Mouse (Mus musculus): Measurements from ENCODE around the gene Slc6a4. TPM values are rescaled to one million over a fixed set of nuclear protein-coding genes. Genes with fewer than 3 reads are reported as not detected.

The Slc6a4 gene
- total RNA-seq, 2 experiments from 2014 or later: not detected

Small RNA genes within 50 kb of the gene (microRNA-seq; reads per million reads assigned to microRNA genes)
- 1,226 to 1,240 reads per million in 2 experiments for gene Mir423

Other genes with a start within 250 kb of the Slc6a4 start
- gene Gosr1, start 235.0 kb upstream of the Slc6a4 start, total RNA-seq (2021): 10 to 100 TPM; 54.9 to 58.2 TPM
- 10 to 100 TPM; 61.3 to 63.9 TPM for gene Cpd, start 151.6 kb upstream of the Slc6a4 start, total RNA-seq (2021)
- not detected for gene Tmigd1, start 96.4 kb upstream of the Slc6a4 start, total RNA-seq (2021)
- gene Blmh, start 73.8 kb upstream of the Slc6a4 start, total RNA-seq (2021): 10 to 100 TPM; 47.4 to 54.4 TPM
- 10 to 100 TPM; 20.3 to 21.1 TPM for gene Nsrp1, start 79.8 kb downstream of the Slc6a4 start, total RNA-seq (2021)
- gene Efcab5, start 190.4 kb downstream of the Slc6a4 start, total RNA-seq (2021): 1 to 10 TPM; 3.7 to 4.2 TPM
- 10 to 100 TPM; 32.9 to 35.4 TPM for gene Ssh2, start 217.7 kb downstream of the Slc6a4 start, total RNA-seq (2021)